Mouse (Mus musculus): ENCODE data around the gene Schip1. TPM values are rescaled to one million over a fixed set of nuclear protein-coding genes. Genes with fewer than 3 reads are reported as not detected.

Gene Schip1
- polyA plus RNA-seq, 1 experiment from 2014 or later, result 65.8 TPM

DNA sequence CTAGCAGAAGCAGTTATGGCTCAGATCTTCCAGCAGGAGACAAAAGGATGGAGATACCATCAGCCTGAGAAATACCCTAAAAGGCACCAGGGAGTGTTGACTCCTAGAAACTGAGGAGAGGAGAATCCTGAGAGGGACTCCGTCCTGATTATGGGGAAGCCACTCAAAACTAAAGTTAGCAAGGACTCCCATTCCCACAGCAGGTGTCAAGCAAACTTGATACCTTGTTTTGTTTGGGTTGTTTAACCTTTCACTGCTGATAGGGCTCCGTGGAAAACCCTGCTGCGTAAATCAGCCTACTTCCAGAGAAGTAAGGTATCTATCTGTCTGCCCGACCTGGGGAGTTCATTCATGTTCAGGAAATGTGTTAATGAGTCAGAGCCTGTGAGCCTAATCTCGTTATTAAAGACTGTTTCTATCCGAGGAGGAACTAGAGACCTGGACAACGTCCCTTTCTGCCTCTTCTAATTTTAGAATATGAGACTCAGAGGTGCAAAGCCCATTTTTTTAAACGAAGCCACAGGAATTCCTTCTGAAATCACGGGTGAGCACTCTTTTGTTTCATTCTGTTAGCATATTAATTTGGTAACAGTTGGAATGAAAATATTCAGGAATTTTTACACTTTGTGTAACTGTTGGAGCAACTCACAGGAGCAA lies 593.1 kb downstream of the Schip1 start:
- H3K9ac ChIP-seq, result no peak overlapping the region
- H3K4me2 ChIP-seq, result no peak overlapping the region
- no peaks in the 10 kb centered on the region for H3K9me3 ChIP-seq (replicated peaks)
- no peaks in the 10 kb centered on the region for H3K27me3 ChIP-seq
- H3K36me3 ChIP-seq, result no peaks in the 10 kb centered on the region
- no peak overlapping the region for H3K4me3 ChIP-seq
- no peak overlapping the region for H3K27ac ChIP-seq
- H3K4me1 ChIP-seq (replicated peaks), result peaks cover 11% of the 10 kb centered on the region
- WGBS, result 8% methylated on average over 9 of the region's 9 CpGs
- ATAC-seq (replicated peaks; ENCODE audit: insufficient number of reproducible peaks, insufficient read depth, low FRiP score, low read depth), result no peak

DNA sequence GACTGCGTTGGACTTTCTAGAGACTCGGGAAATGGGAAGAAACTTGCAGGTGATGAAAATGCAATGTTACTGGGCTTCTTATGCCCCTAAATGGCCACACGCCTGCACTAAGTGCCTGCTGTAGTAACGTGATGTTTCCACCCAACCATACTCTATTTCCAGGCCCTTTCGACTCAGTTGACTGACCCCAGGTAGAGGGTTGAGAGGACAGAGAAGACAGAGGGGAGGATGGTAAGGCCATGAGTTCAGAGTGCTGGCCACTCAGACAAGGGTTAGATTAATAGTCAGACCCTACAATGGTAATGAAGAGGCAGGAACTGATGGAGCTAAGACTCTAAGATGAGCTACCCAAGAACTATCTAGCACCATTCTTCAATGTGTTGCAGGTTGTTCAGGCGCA lies 595.4 kb downstream of the Schip1 start:
- WGBS, result 89% methylated on average over 6 of the region's 6 CpGs
- H3K36me3 ChIP-seq, result no peaks in the 10 kb centered on the region

DNA sequence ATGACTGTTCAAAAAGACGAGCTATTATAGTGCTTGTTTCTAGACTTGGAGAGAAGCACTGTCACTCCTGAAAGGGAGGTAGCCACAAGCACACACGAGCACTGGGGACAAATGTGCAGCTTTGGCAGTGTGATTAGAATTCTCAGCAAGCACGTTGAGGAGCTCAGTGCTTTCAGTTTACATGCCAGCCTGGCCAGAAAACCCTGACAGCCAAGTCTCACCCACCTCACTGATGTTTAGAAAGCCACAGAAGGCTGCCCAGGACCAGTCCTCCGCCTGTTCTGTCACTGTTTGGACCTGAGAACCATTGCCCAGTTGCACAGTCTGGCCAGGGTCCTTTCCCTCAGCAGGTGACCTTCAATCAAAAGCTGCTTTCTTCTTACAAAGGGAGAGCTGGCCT lies 595.9 kb downstream of the Schip1 start:
- Histone ChIP-seq H3K9me3 (replicated peaks) (no peaks in the 10 kb centered on the region), H3K4me1 (replicated peaks) (peaks cover 11% of the 10 kb centered on the region), H3K9ac (no peak overlapping the region), H3K27me3 (no peaks in the 10 kb centered on the region), H3K4me3 (no peak overlapping the region), H3K4me2 (no peak overlapping the region), H3K27ac (no peak overlapping the region), H3K36me3 (no peaks in the 10 kb centered on the region)
- ATAC-seq (replicated peaks; ENCODE audit: insufficient number of reproducible peaks, insufficient read depth, low FRiP score, low read depth), result no peak
- WGBS, result 44% methylated on average over 4 of the region's 4 CpGs

More for the DNA sequence above, 595.4 kb downstream of the Schip1 start:
- Histone ChIP-seq H3K27ac (no peak overlapping the region), H3K4me1 (replicated peaks) (peaks cover 11% of the 10 kb centered on the region), H3K9me3 (replicated peaks) (no peaks in the 10 kb centered on the region), H3K9ac (no peak overlapping the region), H3K27me3 (no peaks in the 10 kb centered on the region), H3K4me3 (no peak overlapping the region), H3K4me2 (no peak overlapping the region)
- no peak for ATAC-seq (replicated peaks; ENCODE audit: insufficient number of reproducible peaks, insufficient read depth, low FRiP score, low read depth)

DNA sequence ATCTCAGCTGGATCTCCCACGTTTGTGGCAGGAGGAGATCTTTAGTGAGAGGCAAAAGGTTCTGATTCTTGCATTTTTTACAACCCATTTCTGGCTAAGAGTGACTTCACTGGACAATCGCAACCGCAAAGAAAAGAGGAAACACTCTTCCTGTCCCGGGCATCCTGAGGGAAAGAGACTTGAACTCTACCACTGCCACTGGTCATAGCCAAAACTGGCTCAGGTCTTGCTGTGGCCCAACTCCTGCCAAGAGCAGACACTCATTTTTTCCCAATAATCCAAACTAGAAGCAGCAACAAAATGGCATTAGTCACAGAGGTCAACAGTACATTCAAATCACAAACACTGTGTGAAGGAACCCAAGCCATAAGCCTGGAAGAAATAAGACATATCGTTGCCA lies 597.8 kb downstream of the Schip1 start:
- no peak overlapping the region for H3K4me2 ChIP-seq
- ATAC-seq (replicated peaks; ENCODE audit: insufficient number of reproducible peaks, insufficient read depth, low FRiP score, low read depth), result no peak
- H3K4me1 ChIP-seq (replicated peaks), result peaks cover 9% of the 10 kb centered on the region
- 64% methylated on average over 5 of the region's 5 CpGs for WGBS
- no peak overlapping the region for H3K9ac ChIP-seq
- H3K4me3 ChIP-seq, result no peak overlapping the region
- H3K9me3 ChIP-seq (replicated peaks), result no peaks in the 10 kb centered on the region
- no peaks in the 10 kb centered on the region for H3K27me3 ChIP-seq
- H3K36me3 ChIP-seq, result no peaks in the 10 kb centered on the region
- no peak overlapping the region for H3K27ac ChIP-seq

DNA sequence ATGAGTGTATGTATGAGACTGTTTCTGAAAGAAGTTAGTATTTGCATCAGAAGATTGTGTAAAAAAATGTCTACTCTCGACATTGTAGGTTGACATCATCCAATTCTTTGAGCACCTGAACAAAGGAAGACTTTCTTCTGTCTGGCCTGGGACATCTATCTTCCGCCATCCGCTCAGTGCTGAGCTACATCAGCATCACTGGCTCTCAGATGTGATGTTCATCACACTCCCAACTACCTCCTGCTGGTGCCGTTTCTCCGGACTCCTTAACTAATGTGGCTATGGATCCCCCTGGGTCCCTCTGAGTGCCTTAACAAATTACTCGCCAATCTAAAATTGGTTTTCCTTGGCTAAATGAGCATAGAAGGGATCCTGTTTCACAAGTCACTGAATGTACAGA lies 599.7 kb downstream of the Schip1 start:
- H3K9ac ChIP-seq, result no peak overlapping the region
- H3K9me3 ChIP-seq (replicated peaks), result no peaks in the 10 kb centered on the region
- H3K36me3 ChIP-seq, result no peaks in the 10 kb centered on the region
- no peak for ATAC-seq (replicated peaks; ENCODE audit: insufficient number of reproducible peaks, insufficient read depth, low FRiP score, low read depth)
- H3K4me2 ChIP-seq, result no peak overlapping the region
- H3K27ac ChIP-seq, result no peak overlapping the region
- no peak overlapping the region for H3K4me3 ChIP-seq
- 0 out of 2 replicates have a peak, but pooled peaks cover 3% of the 10 kb centered on the region for H3K4me1 ChIP-seq (replicated peaks)
- 83% methylated on average over 6 of the region's 6 CpGs for WGBS
- no peaks in the 10 kb centered on the region for H3K27me3 ChIP-seq

DNA sequence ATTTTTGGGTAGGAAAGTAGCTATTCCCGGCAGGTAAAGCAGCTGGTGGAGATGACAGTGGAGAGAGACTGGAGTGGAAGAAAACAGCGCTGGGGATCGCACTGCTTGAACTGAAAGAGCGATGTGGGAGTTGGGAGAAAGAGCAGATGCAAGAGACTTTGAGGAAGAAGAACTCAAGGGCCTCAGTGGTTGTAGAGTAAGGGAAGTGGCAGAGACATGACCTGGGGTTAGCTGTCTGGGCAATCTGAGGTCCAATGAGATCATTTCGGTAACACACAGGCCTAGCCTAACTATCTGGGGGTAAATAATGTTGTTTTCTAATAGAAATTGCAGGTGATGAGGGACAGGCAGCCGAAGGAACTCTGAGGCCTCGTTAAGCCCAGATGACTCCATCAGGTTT lies 601.8 kb downstream of the Schip1 start:
- Histone ChIP-seq H3K9me3 (replicated peaks) (no peaks in the 10 kb centered on the region), H3K9ac (no peak overlapping the region), H3K4me3 (no peak overlapping the region), H3K4me2 (no peak overlapping the region), H3K36me3 (no peaks in the 10 kb centered on the region), H3K4me1 (replicated peaks) (no peaks in the 10 kb centered on the region), H3K27ac (no peak overlapping the region), H3K27me3 (no peaks in the 10 kb centered on the region)
- 82% methylated on average over 7 of the region's 7 CpGs for WGBS
- ATAC-seq (replicated peaks; ENCODE audit: insufficient number of reproducible peaks, insufficient read depth, low FRiP score, low read depth), result no peak

DNA sequence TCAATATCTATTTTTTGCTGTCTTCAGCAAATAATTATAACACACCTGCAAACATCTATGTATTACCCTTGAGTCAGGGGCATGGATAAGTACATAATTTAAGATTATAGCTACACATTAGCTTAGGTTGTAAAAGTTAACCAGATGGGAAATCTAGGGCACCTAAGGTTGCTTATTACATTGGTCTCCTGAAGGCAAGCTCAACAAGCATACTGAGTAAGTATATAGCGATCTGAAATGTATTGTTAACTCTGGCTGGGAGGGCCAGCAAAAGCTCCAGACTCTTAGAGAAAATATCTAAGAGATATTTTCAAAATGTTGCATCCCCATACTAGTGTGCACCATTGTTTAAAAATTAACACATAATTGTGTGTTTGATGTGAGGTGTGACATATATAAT lies 603.2 kb downstream of the Schip1 start:
- no peaks in the 10 kb centered on the region for H3K36me3 ChIP-seq
- 93% methylated on average over 1 of the region's 1 CpGs for WGBS
- H3K27ac ChIP-seq, result no peak overlapping the region
- H3K27me3 ChIP-seq, result no peaks in the 10 kb centered on the region
- H3K9me3 ChIP-seq (replicated peaks), result no peaks in the 10 kb centered on the region
- no peaks in the 10 kb centered on the region for H3K4me1 ChIP-seq (replicated peaks)
- no peak overlapping the region for H3K4me2 ChIP-seq
- no peak for ATAC-seq (replicated peaks; ENCODE audit: insufficient number of reproducible peaks, insufficient read depth, low FRiP score, low read depth)
- no peak overlapping the region for H3K4me3 ChIP-seq
- H3K9ac ChIP-seq, result no peak overlapping the region

DNA sequence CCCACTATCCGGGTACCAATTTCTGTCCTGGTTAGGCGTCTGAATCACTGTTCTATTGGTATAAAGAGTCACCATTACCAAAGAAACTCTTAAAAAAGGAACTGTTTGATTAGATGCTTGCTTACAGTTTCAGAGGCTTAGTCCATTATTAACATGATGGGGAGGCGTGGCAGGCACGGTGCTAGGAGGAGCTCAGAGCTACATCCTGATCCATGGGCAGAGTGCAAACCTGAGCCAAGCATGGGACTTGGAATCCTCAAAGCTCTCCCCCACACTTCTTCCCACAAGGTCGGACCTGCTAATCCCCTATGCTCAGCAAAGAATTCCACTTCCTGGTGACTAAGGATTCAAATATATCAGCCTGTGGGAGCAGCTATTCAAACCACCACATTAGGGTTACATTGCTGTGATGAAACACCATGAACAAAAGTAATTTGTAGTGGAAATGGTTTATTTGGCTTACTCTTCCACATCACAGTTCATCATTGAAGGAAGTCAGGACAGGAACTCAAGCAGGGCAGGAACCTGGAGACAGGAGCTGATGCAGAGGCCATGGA lies 604.9 kb downstream of the Schip1 start:
- no peak for ATAC-seq (replicated peaks; ENCODE audit: insufficient number of reproducible peaks, insufficient read depth, low FRiP score, low read depth)

DNA sequence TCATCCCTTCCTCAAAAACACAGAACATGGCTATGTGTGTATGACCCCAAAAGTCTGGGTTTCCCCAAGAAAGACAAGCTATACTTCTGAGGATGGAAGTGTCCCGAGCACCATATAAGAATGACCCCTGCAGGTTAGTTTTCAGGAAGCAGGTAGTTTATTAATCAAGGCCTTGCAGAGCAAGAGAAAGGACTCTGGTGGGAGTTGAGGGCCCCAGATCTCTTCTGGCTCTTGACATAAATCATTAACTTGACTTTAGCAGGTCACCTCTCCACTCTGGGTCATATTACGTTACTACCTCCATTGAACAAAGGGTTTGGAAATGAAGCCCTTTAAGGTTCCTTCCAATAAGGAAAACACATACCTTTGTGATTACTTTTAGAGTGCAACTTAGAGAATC lies 610.1 kb downstream of the Schip1 start:
- Histone ChIP-seq H3K9me3 (replicated peaks) (no peaks in the 10 kb centered on the region), H3K4me1 (replicated peaks) (peaks cover 4% of the 10 kb centered on the region), H3K27ac (no peak overlapping the region), H3K36me3 (no peaks in the 10 kb centered on the region), H3K27me3 (no peaks in the 10 kb centered on the region), H3K4me2 (no peak overlapping the region), H3K9ac (no peak overlapping the region), H3K4me3 (no peak overlapping the region)
- ATAC-seq (replicated peaks; ENCODE audit: insufficient number of reproducible peaks, insufficient read depth, low FRiP score, low read depth), result no peak
- WGBS, result 85% methylated on average over 2 of the region's 2 CpGs

More for the DNA sequence above, 604.9 kb downstream of the Schip1 start:
- Histone ChIP-seq H3K4me3 (no peak overlapping the region), H3K27ac (no peak overlapping the region), H3K27me3 (no peaks in the 10 kb centered on the region), H3K4me1 (replicated peaks) (no peaks in the 10 kb centered on the region), H3K4me2 (no peak overlapping the region), H3K9ac (no peak overlapping the region), H3K9me3 (replicated peaks) (no peaks in the 10 kb centered on the region), H3K36me3 (no peaks in the 10 kb centered on the region)
- 73% methylated on average over 5 of the region's 5 CpGs for WGBS

DNA sequence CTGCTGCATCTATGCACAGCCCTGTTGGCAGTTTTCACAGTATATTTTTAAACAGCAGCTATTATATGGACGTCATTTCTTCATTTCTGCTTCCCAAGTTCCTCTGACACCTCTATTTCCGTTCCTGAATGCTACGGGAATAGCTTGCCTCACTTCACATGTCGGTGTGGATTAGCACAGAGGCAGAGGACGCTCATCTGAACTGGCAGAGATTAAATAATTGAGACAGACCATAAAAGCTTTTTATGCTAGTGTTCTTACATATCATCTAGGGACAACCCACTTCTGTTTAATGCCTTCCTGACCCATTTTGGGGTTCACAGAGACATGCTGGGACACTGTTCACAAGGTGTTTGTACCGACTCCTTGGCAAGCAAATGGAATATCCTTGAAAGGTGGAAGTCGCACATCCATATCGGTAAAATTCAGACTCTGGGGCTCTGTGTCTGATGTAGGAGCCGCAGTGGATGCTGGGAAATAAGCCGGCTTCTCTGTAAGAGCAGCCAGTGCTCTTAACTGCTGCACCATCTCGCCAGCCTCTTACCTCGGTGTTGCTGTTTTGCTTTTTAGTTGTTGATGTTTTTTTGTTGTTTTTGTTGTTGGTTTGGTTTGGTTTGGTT lies 610.7 kb downstream of the Schip1 start:
- H3K9ac ChIP-seq, result no peak overlapping the region
- H3K4me2 ChIP-seq, result no peak overlapping the region
- no peak for ATAC-seq (replicated peaks; ENCODE audit: insufficient number of reproducible peaks, insufficient read depth, low FRiP score, low read depth)
- 80% methylated on average over 12 of the region's 12 CpGs for WGBS
- H3K27me3 ChIP-seq, result no peaks in the 10 kb centered on the region
- no peak overlapping the region for H3K27ac ChIP-seq
- H3K4me3 ChIP-seq, result no peak overlapping the region
- H3K4me1 ChIP-seq (replicated peaks), result peaks cover 4% of the 10 kb centered on the region
- H3K9me3 ChIP-seq (replicated peaks), result no peaks in the 10 kb centered on the region
- H3K36me3 ChIP-seq, result no peaks in the 10 kb centered on the region
